Mouse (Mus musculus): ENCODE measurements around the gene Ltc4s. TPM values are rescaled to one million over a fixed set of nuclear protein-coding genes. Genes with fewer than 3 reads are reported as not detected.

Ltc4s gene
- total and polyA plus RNA-seq, 3 experiments: 0.47 to 2.0 (median 1.4) TPM

GRCm38 (mm10) chr11:50224671-50225530 lies 13.5 kb downstream of the Ltc4s start:
- Histone ChIP-seq H3K27me3 (replicated peaks) (no peaks in the 10 kb centered on the region), H3K9ac (ENCODE audit: insufficient read depth, low read depth) (peak overlapping the region; percentile 85), H3K79me2 (replicated peaks; ENCODE audit: control insufficient read depth, extremely low read depth, insufficient read depth, poor library complexity, severe bottlenecking) (no peaks in the 10 kb centered on the region; the same call in 1 of the 2 replicates), H3K36me3 (replicated peaks in 1 of 2; ENCODE audit: control insufficient read depth in 1 of 2, insufficient read depth in 1 of 2, low read length in 1 of 2) (peaks cover 0 to 21% of the 10 kb centered on the region in 2 experiments), H3K4me1 (ENCODE audit: control insufficient read depth in 1 of 2, insufficient read depth in 2 of 2) (peaks cover 27 to 72% of the 10 kb centered on the region in 2 experiments), H3K9me3 (replicated peaks; ENCODE audit: low read length) (no peaks in the 10 kb centered on the region), H3K4me3 (replicated peaks in 1 of 3; ENCODE audit: low read depth in 2 of 3, low read length in 2 of 3, poor library complexity in 1 of 3) (peak overlapping the region; percentile 67 to 88 (median 74)), H3K27ac (ENCODE audit: insufficient read depth, low read depth) (peak overlapping the region; percentile 59), H3K4me2 (ENCODE audit: insufficient read depth, low read depth, poor library complexity, severe bottlenecking) (peak overlapping the region; percentile 94)
- in situ Hi-C loops (cut with MboI; ENCODE audit: low pct_ligation_motif_present, low pct_unique_long_range_greater_than_20kb, low sequenced_read_pairs): loop anchor here (5.0 to 10.0 kb wide), 3 partner anchors 63 to 240 kb away; no protein-coding TSS in a partner anchor
- DNase-seq (ENCODE audit: extremely low read depth): peak; percentile 61
- dilution Hi-C loops (cut with MboI; ENCODE audit: extremely low pct_ligation_motif_present, extremely low pct_unique_long_range_greater_than_20kb, low sequenced_read_pairs): no loop called here
- TF ChIP-seq TBP (conservative IDR thresholded peaks at IDR 0.05; ENCODE audit: low read depth, low read length) (no peak), SIN3A (IDR thresholded peaks at IDR 0.05; ENCODE audit: low read length) (peak; percentile 63; the same call in 1 of the 2 replicates), MYC (IDR thresholded peaks at IDR 0.05; ENCODE audit: low read depth, low read length) (no peak; the same call in 1 of the 2 replicates), ZC3H11A (IDR thresholded peaks at IDR 0.05; ENCODE audit: low read depth, low read length) (no peak), BHLHE40 (IDR thresholded peaks at IDR 0.05; ENCODE audit: low read depth, low read length) (peak; percentile 29; the same call in 1 of the 2 replicates), NRF1 (IDR thresholded peaks at IDR 0.05; ENCODE audit: low read depth, low read length) (no peak), MEF2A (IDR thresholded peaks at IDR 0.05; ENCODE audit: borderline replicate concordance, low read depth, low read length) (no peak), CHD1 (IDR thresholded peaks at IDR 0.05; ENCODE audit: low read depth, low read length) (0 out of 2 replicates have a peak, but pooled peaks have one; percentile 43), JUND (conservative IDR thresholded peaks at IDR 0.05; ENCODE audit: low read depth, low read length) (no peak), ETS1 (conservative IDR thresholded peaks at IDR 0.05; ENCODE audit: low read depth, low read length) (peak; percentile 19; the same call in 1 of the 2 replicates), ZMIZ1 (IDR thresholded peaks at IDR 0.05; ENCODE audit: low read depth, low read length) (no peak), MAX (IDR thresholded peaks at IDR 0.05; ENCODE audit: low read length) (no peak), ZKSCAN1 (IDR thresholded peaks at IDR 0.05; ENCODE audit: borderline replicate concordance, low read depth, low read length) (no peak), EP300 (IDR thresholded peaks at IDR 0.05; ENCODE audit: low read length) (no peak), GABPA (IDR thresholded peaks at IDR 0.05; ENCODE audit: insufficient replicate concordance, low read depth, low read length) (no peak), RCOR1 (conservative IDR thresholded peaks at IDR 0.05; ENCODE audit: low read depth, low read length) (no peak), MAFK (IDR thresholded peaks at IDR 0.05; ENCODE audit: insufficient replicate concordance, low read length) (no peak), UBTF (IDR thresholded peaks at IDR 0.05; ENCODE audit: low read depth, low read length) (peak; percentile 30; the same call in 1 of the 2 replicates), POLR2A (IDR thresholded peaks at IDR 0.05; ENCODE audit: low read depth, low read length) (peak; percentile 50), MXI1 (IDR thresholded peaks at IDR 0.05; ENCODE audit: low read depth, low read length) (peak; percentile 16; the same call in 1 of the 2 replicates), JUN (IDR thresholded peaks at IDR 0.05; ENCODE audit: insufficient read depth, low read depth, low read length) (no peak), USF1 (IDR thresholded peaks at IDR 0.05; ENCODE audit: low read depth, low read length) (no peak), SMC3 (IDR thresholded peaks at IDR 0.05; ENCODE audit: low read depth, low read length) (peak; percentile 49), POLR2AphosphoS2 (IDR thresholded peaks at IDR 0.05; ENCODE audit: low read depth, low read length) (no peak), PAX5 (IDR thresholded peaks at IDR 0.05; ENCODE audit: low read length) (no peak), E2F4 (IDR thresholded peaks at IDR 0.05; ENCODE audit: insufficient replicate concordance, low read depth, low read length) (no peak), KAT2A (IDR thresholded peaks at IDR 0.05; ENCODE audit: insufficient replicate concordance, low read length) (no peak), HCFC1 (IDR thresholded peaks at IDR 0.05; ENCODE audit: low read depth, low read length) (no peak; the same call in 1 of the 2 replicates), ELF1 (IDR thresholded peaks at IDR 0.05; ENCODE audit: low read depth, low read length) (no peak; the same call in 1 of the 2 replicates), CTCF (conservative IDR thresholded peaks at IDR 0.05 in 1 of 2, IDR thresholded peaks at IDR 0.05 in 1 of 2; ENCODE audit: low read depth in 2 of 2, low read length in 2 of 2) (peak in 1 of 2 experiments; percentile 75; a peak in 2 of 4 replicates), TCF12 (IDR thresholded peaks at IDR 0.05; ENCODE audit: low read depth, low read length) (peak; percentile 26; the same call in 1 of the 2 replicates), USF2 (conservative IDR thresholded peaks at IDR 0.05; ENCODE audit: low read depth, low read length) (no peak), NELFE (IDR thresholded peaks at IDR 0.05; ENCODE audit: low read depth, low read length) (0 out of 2 replicates have a peak, but pooled peaks have one; percentile 21), IRF4 (IDR thresholded peaks at IDR 0.05; ENCODE audit: low read depth, low read length) (no peak; the same call in 1 of the 2 replicates), RAD21 (IDR thresholded peaks at IDR 0.05; ENCODE audit: low read depth, low read length) (peak; percentile 70), ZNF384 (IDR thresholded peaks at IDR 0.05; ENCODE audit: low read depth, low read length) (no peak), MAZ (IDR thresholded peaks at IDR 0.05; ENCODE audit: low read depth, low read length) (peak; percentile 54; the same call in 1 of the 2 replicates)
